Mouse (Mus musculus) gastrocnemius, adult 8-10 months (tissue): ENCODE measurements around the gene Ccdc114. TPM values are rescaled to one million over a fixed set of nuclear protein-coding genes. Genes with fewer than 3 reads are reported as not detected.

Experiments
- DNase-seq, 2 experiments: peaks; one replicate each; pipeline ENCODE4 v3.0.0; 2022; ENCODE audit warnings: low spot score in 2 of 2
- total RNA-seq, 4 experiments: library from RNA; stranded (reverse); gene quantifications; 2 replicates each; pipeline ENCODE4 v1.2.4; 2022

Ccdc114 gene
- total RNA-seq, 4 experiments from 2014 or later, result 0.19 to 0.85 (median 0.29) TPM; not detected in 1

DNA sequence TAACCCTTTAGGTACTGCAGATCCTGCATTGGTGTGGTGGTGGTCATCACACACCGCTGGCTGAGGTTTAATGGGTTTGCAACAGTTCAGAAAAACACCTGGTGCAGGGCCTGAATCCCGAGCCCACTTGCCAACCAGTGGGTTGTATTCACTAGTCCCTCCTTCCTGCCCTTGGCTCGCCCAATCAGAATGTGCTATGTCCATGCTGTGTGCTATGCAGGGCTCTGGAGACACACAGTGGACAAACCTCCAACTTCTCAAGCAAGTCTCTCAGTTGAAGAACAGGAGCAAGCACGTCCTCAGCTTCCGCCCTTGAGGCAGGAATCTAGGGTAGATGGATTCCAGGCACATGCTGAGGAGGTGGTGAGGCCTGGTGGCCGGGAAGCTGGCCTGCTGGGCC lies 50.6 kb downstream of the Ccdc114 start:
- DNase-seq, result no peak

DNA sequence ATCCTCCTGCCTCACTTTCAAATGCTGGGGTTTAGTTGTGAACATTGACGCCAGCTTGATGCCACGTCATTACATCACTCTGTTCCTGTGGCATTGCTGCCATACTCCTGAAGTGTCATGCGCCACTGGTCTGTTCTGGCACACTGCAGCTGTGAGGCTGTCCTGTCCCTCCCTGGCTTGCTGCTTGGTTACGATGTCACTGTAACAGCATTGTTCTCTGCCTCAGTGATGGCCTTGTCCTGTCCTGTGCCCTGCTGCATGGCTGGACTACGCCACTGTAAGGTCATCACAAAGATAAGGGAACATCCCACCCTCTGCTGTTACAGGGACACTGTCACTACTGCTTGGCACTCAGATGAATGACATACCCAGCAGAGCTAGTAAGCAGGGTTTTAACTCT lies 57.7 kb downstream of the Ccdc114 start:
- no peak for DNase-seq

DNA sequence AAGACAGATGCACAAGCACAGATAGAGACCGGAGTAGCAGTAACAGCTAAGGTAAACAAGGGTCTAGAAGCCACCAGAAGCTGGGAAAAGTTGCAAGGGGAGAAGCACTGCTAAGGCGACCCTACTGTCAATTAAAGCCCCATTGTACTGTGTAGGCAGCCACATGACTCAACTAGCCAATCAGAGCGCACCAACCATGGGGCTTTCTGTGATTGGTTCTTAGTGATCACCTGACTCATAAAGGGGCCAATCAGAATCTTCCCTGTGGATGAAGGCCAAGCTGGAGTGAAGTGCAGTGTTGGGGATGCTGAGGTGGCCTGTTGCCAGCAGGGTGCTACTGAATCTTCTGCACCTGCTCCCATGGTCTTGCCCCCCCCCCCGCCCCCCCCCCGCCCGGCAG lies 63.0 kb downstream of the Ccdc114 start:
- no peak for DNase-seq

GRCm38 (mm10) chr7:45988344-45988743 lies 64.5 kb downstream of the Ccdc114 start:
- no peak for DNase-seq

DNA sequence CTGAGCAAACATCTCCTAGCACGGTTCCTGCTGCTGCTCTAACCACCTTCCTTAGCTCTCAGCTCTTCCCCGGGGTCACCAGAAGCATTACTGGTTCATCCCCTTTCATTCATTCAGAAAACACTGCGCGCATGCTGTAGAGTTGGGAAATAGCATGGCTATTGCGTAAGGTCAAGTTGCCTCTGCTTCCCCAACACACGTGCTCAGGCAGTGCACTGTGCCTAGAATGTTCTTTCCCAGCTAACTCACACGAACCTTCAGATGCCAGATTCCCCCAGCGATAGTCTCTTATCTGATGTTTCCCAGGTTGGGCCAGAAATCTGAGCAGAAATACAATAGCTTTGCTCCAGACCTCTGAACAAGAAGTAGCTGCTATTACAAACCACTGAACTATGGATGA lies 68.6 kb downstream of the Ccdc114 start:
- no peak for DNase-seq

Other genes with a start within 250 kb of the Ccdc114 start
- under 1 TPM; 0.18 to 0.48 (median 0.27) TPM for gene Ntn5, start 240.1 kb upstream of the Ccdc114 start, total RNA-seq
- gene Sec1, start 229.7 kb upstream of the Ccdc114 start, total RNA-seq, result under 1 TPM in 3 of 4 experiments, not detected in 1; 0.12 to 0.18 (median 0.16) TPM
- gene Car11, start 224.2 kb upstream of the Ccdc114 start, total RNA-seq, result 10 to 100 TPM; 14.3 to 18.2 (median 16.1) TPM
- gene Dbp, start 219.0 kb upstream of the Ccdc114 start, total RNA-seq, result 100 to 1,000 TPM in 3 of 4 experiments, 10 to 100 TPM in 1; 69.5 to 173 (median 143) TPM
- 100 to 1,000 TPM; 479 to 609 (median 594) TPM for gene Rpl18, start 208.6 kb upstream of the Ccdc114 start, total RNA-seq
- gene Sphk2, start 206.1 kb upstream of the Ccdc114 start, total RNA-seq, result 10 to 100 TPM; 10.6 to 15.0 (median 13.0) TPM
- gene Fam83e, start 202.9 kb upstream of the Ccdc114 start, total RNA-seq, result under 1 TPM in 2 of 4 experiments, not detected in 2; 0.10 to 0.38 TPM
- gene Spaca4, start 198.3 kb upstream of the Ccdc114 start, total RNA-seq, result not detected
- not detected for gene Lmtk3, start 140.3 kb upstream of the Ccdc114 start, total RNA-seq
- not detected for gene Sult2b1, start 139.4 kb upstream of the Ccdc114 start, total RNA-seq
- gene Cyth2, start 109.5 kb upstream of the Ccdc114 start, total RNA-seq, result 10 to 100 TPM; 25.2 to 34.3 (median 30.8) TPM
- under 1 TPM in 2 of 4 experiments, not detected in 2; 0.11 to 0.29 TPM for gene Kcnj14, start 99.3 kb upstream of the Ccdc114 start, total RNA-seq
- gene Grwd1, start 93.1 kb upstream of the Ccdc114 start, total RNA-seq, result 10 to 100 TPM; 15.5 to 17.3 (median 16.1) TPM
- gene Kdelr1, start 51.3 kb upstream of the Ccdc114 start, total RNA-seq, result 10 to 100 TPM; 68.0 to 73.7 (median 70.1) TPM
- gene Grin2d, start 45.7 kb upstream of the Ccdc114 start, total RNA-seq, result under 1 TPM in 2 of 4 experiments, not detected in 2; 0.07 to 0.11 TPM
- not detected for gene Syngr4, start 27.4 kb upstream of the Ccdc114 start, total RNA-seq
- gene Tmem143, start 27.1 kb upstream of the Ccdc114 start, total RNA-seq, result 10 to 100 TPM; 52.6 to 67.7 (median 56.3) TPM
- gene Emp3, start 2.7 kb upstream of the Ccdc114 start, total RNA-seq, result 10 to 100 TPM in 1 of 4 experiments, 1 to 10 TPM in 3; 6.2 to 10.2 (median 6.8) TPM
- gene Abcc6, start 106.2 kb downstream of the Ccdc114 start, total RNA-seq, result under 1 TPM in 1 of 4 experiments, not detected in 3; 0.13 TPM
- gene Nomo1, start 109.6 kb downstream of the Ccdc114 start, total RNA-seq, result 100 to 1,000 TPM in 3 of 4 experiments, 10 to 100 TPM in 1; 89.6 to 107 (median 103) TPM
- 100 to 1,000 TPM; 128 to 144 (median 135) TPM for gene Kcnj11, start 176.7 kb downstream of the Ccdc114 start, total RNA-seq